Mouse (Mus musculus) right cerebral cortex, postnatal 10 days (tissue): Measurements from ENCODE around the gene Lyst.
"Not testable (repeated sequence)": the region's sequence is repeated elsewhere in the genome, so short reads cannot be mapped to it uniquely, and the experiment has no call there.

Source experiments
- DNase-seq, 2 experiments: peaks; one replicate each; pipeline ENCODE4 v3.0.0; 2021; ENCODE audit warnings: low spot score in 2 of 2

Gene Lyst

DNA sequence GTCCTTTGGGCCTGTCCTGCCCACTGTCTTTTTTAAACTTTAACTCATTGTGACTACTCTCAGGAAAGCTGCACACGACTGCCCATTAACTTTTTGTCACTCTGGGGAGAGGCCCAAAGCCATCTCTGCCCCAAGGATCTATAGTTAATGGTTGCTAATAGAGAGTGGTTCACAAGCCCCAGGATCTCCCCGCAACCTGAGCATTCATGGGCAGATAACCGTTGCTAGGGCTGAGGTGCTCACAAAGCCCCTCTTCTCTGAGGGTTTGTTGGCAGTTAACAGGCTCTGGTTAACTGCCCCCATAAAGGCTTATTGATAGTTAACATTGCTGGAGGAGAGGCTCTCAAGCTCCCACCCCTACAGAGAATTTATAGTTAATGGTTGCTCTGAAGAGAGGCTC lies 190.1 kb downstream of the Lyst start:
- no peak for DNase-seq

DNA sequence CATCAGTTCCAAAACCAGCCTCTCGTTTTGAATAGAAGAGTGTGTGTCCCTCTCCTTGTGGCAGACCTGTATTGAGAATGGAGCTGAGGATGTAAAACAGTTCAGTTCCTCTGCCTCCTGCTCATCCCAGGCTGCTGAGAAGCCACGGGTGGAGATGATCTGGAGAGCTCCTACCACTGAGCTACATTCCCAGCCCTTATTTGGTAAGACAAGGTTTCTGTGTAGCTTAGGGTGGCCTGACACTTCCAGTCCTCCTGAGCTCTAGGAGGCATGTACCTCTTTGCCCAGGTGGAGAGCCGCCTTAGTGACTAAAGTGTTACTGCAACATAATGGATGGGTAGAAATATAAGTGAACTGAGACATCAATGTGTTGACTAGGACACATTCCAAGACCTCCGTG lies 190.8 kb downstream of the Lyst start:
- peak in 1 of 2 experiments; percentile 17 for DNase-seq

DNA sequence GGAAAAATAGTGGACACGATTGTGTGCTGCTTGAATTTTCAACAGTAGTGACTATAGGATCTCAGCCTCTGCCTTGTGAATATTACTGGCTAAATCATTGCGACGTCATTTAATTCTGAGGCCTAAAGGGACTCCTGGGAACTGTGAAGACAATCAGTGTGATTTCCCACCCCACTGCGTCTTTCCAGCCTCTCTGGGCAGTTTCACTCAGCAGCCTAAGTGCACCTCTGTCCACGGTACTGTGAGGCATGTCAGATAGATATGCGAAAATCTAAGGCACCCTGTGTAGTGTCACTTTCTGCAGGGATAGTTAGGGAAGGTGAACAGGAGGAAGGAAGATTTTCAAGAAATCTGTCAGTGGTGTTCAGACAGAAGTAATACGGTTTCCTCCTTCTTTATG lies 193.1 kb downstream of the Lyst start:
- DNase-seq, result peak in 1 of 2 experiments; percentile 27

DNA sequence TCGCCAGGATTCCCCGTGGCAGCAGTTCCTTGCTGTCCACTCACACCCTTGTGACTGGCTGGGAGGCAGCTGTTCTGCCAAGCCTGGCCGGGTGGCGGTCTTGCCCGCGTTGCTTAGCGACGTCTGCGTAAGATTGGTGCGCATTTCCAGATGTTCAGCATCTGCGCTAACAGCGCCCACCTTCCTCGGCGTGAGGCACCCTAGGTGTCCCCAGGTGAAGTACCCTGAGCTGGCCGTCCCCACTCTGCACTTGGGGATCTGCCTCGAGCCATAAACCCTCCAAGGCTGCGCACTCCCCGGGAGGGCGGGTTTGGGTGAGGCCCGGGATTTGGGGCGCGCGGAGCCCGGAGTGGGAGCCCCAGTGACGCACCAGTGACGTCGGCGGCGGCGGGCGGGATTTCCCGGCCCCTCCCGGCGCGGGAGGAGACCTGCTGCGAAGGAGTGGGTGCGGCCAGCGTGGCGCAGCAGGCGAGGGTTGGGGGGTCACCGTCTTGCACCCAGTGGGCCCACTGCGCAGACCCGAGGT lies 193.8 kb downstream of the Lyst start, which contains the start of gene Gng4:
Gene Gng4, plus strand, starts transcription at position 166 of the 526 bp plus-strand sequence.
- DNase-seq, result peak; percentile 90

DNA sequence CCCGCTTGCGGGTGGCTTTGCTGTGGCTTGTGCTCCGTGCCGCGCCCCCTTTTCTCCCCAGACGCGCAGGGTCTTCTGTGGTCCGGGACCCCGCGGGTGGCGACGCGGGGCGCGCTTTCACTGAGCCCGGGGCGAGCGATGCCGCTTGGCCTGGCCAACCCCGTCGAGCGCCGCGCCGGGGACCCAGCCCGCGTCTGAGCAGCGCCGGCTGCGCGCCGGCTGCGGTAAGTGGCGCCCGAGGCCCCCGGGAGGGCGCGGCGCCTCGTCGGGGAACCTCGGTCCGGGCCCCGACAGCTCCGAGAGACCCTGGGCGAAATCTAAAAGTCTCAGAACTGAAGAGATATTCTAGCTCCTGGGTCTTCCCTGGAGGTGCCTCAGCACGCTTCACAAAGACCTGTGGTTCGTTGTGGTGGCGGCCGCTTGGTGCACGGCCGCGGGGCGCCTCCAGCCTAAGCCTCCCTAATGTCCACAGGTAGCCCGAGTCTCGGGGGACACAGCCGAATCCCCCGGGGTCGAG lies 194.3 kb downstream of the Lyst start:
- DNase-seq, result peak in 1 of 2 experiments; percentile 26

DNA sequence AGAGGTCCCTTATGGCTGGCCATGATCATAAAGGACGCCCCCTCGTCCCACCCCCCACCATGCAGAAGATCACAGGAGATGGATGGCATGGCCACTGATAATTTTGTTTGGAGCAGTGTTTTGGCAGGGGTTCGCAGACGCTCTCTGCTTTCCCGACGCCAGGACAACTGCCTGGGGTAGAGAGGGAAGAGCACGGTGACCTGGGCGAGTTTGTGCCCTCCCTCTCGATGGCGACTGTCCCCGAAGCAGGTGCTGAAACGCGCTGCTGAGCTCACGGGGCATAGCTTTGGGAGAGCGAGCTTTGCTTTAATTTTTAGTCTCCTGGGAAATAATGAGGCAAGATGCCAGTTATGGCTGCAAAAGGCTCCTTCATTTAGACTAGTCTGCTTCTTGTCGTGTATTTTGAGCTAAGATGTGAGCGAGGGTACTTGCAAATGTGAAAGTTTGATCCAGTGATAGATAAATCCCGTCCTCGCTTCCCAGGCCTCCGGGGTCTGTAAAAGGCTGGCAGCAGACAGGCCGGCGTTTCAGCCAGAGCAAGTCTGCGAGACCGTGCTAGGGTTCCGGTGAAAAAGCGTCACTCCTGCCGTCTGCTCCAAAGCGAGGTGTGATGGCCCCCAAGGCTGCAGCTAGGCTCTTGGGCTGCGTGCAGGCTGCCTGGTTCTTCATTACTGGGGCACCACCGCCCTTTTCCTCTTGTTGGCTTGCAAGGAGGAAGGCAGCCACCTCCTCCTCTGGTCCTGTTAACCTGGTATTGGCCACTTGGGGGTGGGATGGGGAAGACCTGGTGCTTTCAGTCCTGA lies 195.0 kb downstream of the Lyst start:
- DNase-seq, result peak; percentile 41 to 46

DNA sequence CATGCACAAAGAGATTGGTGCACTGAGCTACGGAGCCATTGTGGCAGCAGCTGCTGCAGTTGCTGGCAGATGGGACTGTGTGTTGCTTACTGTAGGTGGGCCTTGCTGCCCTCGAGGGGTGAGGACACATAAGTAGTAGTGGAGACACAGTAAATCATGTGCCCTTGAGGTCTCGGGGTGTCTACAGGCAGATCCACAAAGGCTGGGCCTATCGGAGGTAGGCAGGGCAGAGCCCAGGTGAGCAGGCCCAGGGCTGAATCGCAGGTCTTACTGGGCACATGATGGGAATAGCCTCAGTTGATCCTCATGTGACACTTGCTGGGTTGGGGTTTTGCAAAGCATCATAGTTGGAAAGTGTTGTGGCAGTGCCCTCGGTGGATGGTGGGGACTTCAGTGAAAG lies 196.8 kb downstream of the Lyst start:
- DNase-seq, result peak; percentile 18 to 20

DNA sequence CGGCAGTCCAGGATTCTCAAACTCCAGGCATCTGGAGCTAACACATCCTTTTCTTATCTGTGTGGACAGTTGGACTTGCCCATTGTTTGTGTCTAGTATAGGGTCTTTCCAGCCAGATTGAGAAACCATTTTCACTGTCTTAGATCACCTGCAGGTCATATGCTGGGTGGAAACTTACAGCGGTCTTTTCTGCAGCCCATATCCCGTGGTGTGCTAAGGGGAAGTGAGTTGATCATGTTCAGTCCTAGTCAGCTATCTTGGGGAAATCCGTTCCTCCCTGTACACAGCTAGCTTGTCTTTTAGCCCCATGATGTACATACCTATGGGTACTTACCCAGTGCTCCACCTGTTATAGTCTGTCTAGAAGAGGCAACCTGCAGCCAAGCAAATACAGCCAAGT lies 197.9 kb downstream of the Lyst start:
- peak; percentile 11 to 15 for DNase-seq

DNA sequence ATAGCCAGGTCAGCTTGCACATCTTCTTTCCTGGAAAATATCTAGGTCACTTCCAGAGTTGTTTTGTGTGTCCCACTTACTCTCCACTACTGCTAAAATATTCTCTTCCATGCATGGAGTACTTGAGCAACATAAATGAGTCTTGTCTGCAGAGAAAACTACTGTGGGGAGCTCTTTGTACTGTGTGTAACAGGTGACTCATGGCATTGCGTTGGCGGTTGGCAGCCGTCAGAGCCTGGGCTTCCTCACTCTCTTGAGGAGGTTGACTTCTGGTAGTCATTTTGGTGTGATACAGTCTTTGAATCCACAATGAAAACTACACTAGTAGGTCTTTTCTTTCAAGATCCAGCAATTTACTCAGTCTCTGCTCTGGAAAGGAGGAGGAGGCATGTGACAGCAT lies 201.8 kb downstream of the Lyst start:
- peak in 1 of 2 experiments; percentile 35 for DNase-seq

DNA sequence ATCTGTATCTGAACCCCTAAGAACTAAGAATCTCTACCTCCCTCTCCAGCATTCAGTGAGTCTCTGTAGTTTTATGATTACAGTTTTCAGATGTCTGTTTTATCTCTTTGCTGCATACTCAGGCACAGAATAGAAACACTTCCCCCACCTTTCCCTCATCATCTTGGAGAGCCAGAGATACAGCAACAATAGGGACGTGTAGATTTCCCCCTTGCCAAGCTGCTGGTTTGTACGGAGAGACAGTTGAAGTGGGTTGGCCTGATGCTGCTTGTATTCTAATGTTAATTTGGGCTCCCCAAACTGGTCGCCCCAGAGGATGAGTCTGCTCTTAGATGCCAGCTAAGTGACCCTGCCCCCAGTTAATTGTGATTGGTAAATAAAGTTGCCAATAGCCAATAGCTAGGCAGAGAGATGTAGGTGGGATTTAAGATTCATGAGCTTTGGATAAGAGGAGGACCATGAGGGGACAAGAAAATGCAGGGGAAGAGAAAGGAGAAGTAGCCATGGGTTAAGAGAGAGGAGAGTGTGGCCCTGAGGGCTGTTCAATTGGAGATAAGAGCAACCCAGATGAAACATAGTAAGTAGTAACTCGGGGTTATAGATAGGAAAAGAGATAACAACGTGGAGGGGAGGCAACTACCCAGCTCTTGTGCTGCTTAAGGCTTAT lies 205.1 kb downstream of the Lyst start:
- DNase-seq, result no peak

DNA sequence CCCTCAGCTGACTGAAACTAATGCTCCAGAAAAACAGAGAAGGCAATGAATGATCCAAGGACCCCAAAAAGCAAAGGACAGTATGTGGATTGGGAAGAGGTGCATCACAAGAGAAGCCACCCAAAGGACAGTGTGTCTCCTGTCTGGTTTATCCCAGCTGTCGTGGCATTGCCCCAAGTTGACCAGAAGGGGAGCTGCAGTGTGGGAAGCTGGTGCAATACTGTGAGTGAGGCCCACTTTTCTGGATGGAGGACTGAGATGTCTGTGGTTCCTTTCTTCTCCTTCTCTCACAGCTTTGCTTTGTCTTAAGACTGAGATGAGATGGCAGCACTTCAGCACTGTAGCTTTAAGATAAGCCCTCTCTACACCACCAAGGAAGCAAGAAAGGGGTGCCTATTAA lies 205.9 kb downstream of the Lyst start:
- DNase-seq, result no peak

DNA sequence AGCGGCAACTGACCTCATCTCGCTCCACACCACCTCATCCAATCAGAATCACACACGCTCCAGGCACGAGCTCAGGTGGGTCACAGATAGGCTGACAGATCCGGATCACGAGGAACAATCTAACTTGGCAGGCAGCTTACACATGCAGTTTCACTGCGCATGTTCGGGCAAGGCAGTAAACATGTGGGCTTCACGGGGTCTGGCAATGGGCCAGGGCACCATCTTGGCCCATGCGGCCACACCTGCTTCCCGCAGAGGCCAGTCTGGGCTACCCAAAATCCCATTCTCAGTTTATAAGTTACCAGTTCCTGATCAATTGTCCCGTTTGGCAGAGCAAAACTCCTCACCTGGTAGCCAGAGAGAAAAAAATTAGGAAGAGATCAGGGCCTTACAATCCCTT lies 207.6 kb downstream of the Lyst start:
- DNase-seq, result not testable (repeated sequence)

DNA sequence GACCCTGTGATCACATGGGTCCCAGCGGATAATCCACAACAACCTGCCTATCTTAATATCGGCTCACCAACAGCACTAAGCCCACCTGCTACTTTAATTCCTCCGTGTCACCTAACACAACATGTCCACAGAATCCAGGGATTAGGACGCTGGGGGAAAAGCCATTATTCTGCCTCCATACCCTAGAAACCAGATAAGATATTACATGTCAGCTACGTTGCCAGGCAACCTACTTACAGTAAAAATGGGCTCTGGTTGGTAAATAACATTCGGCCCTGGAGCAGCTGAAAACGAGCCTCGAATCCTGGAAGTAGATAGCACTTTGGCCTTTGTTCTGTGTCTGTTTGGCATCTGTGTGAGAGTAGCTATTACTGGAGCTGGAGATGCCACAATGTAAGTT lies 208.6 kb downstream of the Lyst start:
- DNase-seq, result no peak

DNA sequence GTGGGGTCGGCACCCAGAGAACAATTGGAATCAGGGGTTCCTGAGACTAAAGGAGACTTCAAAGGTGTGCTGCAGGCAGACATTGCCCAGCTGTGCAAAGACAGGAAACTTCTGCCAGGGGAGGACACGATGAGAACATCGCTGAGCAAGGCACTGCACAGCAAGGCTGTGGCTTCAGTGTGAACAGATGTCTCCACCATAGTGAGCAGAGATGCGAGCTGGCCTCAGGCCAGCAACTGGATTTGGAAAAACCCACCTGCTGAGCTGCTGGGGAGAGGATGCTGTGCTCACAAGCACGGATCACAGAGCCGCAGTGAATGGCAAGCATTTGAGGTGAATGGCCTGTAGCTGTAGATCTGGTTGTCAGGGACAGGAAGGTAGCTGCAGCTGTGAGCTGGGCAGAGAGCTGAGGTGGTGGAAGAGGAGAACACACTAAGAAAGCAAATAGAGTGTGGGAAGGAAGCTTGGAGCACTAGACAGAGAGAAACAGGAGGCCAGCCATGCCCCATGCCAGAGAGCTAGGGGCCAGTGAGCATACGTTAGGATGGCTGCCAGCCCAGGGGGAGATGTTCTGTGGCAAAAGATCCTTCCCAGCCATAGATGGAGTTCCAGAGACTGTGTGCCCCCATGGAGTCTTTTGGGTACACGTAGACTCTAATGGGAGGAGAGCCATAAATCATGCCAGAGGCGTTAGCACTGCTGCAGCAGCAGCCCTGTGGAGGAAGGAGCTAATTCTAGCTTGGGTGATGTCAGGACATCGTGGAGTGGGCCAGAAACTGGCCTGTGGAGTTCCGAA lies 218.3 kb downstream of the Lyst start:
- DNase-seq, result peak; percentile 42 to 45

DNA sequence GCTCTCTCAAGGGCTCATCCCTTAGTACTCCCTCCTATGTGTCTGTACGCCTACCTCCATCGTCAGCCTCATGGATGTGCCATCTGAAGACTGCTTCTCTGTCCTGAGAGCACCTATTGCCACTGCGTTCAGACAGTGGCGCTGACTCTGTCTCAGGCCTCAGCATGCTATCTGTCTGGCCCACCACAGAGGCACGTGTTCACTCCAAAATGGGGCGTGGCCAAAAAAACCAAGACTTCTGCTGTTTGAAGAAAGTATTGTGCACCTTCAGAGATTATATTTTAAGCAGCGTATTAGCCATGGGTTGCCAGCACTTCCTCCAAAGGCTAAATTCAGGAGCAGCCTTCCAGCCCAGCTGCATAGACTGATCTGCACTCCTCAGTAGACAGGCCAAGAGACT lies 220.7 kb downstream of the Lyst start:
- DNase-seq, result no peak

DNA sequence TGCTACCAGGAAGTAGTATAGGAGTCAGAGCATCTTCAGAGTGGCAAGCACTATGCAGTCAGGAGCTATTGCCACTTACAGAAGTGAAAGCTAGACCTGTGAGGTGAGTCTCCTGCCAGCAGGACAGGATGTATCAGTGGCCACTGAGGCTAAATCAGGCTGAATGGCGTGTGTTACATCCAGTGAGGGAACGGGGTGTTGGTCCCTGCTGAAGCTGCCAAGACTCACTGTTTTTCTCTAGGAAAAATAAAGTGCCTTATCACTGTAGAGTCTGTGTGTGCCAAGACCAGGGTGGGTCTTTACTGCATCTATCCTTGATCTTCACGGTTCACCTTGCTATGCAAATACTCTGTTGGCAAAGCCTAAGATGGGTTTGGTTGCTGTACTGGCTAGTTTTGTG lies 228.5 kb downstream of the Lyst start:
- DNase-seq, result no peak

DNA sequence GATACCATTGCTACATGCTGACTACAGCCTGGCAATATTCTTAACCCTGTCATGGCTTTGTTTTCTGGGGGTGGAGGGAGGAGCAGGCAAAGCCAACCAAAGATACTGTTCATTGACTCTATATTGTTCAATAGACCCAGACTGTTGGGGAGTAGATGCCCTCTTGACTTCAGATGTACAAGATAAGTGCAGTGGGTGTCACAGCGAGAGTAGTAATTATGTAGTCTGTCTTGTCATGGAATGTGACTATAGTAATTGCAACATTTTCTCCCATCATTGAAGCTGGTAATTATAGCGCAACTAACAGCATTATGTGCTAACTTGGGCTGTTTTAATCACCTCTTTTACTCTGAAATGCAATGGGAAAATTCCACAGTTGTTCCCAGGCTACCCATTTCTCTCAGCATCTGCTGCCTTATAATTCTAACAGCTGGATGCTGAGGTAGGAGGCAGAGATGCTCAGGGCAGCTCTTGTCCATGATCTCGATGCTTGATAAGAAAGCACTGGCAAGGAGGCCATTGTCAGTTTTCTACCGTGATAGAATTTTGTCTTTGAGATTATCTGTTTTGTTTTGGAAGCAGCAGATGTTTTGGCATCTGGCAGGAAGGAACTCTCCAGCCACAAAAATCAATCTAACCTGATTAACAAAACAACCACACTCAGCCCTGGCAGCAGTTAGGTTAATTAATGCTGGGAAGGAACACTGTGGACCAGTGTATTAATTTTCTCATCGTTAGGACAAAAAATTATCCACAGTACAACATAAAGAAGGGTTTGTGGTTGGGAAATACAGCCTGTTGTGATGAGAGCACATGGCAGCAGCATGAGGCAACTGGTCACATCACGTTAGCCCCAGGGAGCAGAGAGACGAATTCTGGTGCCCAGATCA lies 230.3 kb downstream of the Lyst start:
- no peak for DNase-seq

DNA sequence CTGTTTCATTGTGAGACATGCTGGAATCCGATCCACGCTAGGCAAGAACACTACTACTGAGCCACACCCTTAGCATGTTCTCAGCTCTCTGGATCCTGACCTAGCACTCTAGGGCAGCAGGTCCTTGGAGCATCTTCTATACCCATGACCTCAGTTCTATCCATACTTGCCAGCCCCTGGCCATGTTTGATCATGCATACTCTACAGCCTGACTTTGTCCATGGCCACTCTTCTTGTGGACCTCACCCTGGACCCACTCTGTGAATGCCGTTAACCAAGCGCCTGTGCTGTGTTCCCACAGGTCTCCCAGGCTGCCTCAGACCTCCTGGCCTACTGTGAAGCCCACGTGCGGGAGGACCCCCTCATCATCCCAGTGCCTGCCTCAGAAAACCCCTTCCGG lies 234.7 kb downstream of the Lyst start:
- DNase-seq, result peak in 1 of 2 experiments; percentile 15

DNA sequence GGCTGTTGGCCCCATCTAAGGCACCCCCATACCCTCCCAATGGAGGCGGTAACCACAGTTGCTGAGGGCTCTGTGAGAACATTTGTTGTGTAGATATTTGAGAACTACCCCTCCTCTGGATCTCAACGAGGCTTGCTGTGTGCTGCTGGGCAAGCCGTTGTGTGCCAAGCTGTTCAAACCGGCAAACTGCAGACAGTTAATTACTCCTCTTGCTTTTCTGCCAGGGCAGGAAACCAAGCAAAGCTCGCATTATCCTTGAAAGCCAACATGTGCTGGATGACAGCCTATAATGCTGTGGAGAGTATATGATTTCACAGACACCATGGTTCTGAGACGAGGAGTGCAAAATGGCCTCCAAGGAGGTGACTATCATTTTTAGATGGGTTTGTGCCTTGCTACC lies 236.3 kb downstream of the Lyst start:
- peak in 1 of 2 experiments; percentile 28 for DNase-seq

DNA sequence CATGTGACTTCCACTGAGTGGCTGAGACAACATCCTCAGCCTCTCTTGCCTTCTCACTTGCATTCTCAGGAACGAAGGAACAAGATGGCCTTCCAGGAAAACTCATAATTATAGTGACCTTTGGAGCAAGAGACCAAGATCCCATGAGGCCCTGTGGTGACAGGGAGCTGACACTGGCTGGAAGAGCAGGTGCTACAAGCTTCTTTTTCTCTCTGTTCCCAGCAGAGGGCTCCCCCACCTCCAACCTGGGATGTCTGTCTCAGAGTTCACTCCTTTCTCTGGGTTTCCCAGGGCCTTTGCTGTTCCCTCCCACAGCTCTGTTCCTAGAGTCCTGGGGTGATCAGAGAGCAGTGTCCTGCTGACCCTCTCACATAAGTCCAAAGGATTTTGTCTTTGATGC lies 237.9 kb downstream of the Lyst start:
- DNase-seq, result peak in 1 of 2 experiments; percentile 14
